Mouse (Mus musculus) small intestine, adult 2 months (tissue): ENCODE results near the gene Mroh2a. TPM values are rescaled to one million over a fixed set of nuclear protein-coding genes. Genes with fewer than 3 reads are reported as not detected.

Experiments used
- H3K27ac ChIP-seq: fragments of 200-500 bp; 2 replicates; pipeline ENCODE4 v1.5.1; 2012; ENCODE audit warnings: low read depth, low read length, control low read depth, inconsistent platforms; ENCODE audit not compliant: insufficient read depth
- H3K27me3 ChIP-seq: fragments of 200-500 bp; 2 replicates; pipeline ENCODE4 v1.6.1; 2012; ENCODE audit warnings: mild to moderate bottlenecking, moderate library complexity, low read length, inconsistent platforms; ENCODE audit not compliant: control insufficient read depth, insufficient read depth
- H3K36me3 ChIP-seq: fragments of 200-500 bp; 2 replicates; pipeline ENCODE4 v1.6.1; 2012; ENCODE audit warnings: mild to moderate bottlenecking, low read length, control low read depth, inconsistent platforms; ENCODE audit not compliant: control insufficient read depth, insufficient read depth
- H3K4me1 ChIP-seq: fragments of 200-500 bp; 2 replicates; pipeline ENCODE4 v1.6.1; 2012; ENCODE audit warnings: low read length, inconsistent platforms, mixed read lengths; ENCODE audit not compliant: control insufficient read depth, insufficient read depth, insufficient read length
- H3K4me3 ChIP-seq: fragments of 200-500 bp; 2 replicates; pipeline ENCODE4 v1.5.1; 2012; ENCODE audit warnings: low read depth, mild to moderate bottlenecking, control low read depth, inconsistent platforms, low read length, moderate library complexity
- CTCF ChIP-seq: fragments of 200-500 bp; IDR thresholded peaks from 2 replicates; pipeline ENCODE4 v1.5.1; 2012; ENCODE audit warnings: low read depth, mild to moderate bottlenecking, control low read depth, inconsistent platforms, low read length, moderate library complexity, mixed read lengths; ENCODE audit not compliant: insufficient replicate concordance, insufficient read length; ENCODE audit errors: extremely low read depth
- POLR2A ChIP-seq: fragments of 200-500 bp; IDR thresholded peaks from 2 replicates; pipeline ENCODE4 v1.6.1; 2012; ENCODE audit warnings: low read depth, mild to moderate bottlenecking, control low read depth, inconsistent platforms, low read length, moderate library complexity
- WGBS: fragments of 180-500 bp; shearing (Covaris S2); methylation state at CpG from one replicate; pipeline ENCODE4 v1.1.7; 2018; 5-methylcytosine and 5-hydroxymethylcytosine counted together
- polyA plus RNA-seq: library from polyadenylated mRNA; depleted of rRNA; stranded (reverse); fragments of >200 nt; gene quantifications from 2 replicates; pipeline ENCODE4 v1.2.3, GENCODE M21; 2012

The Mroh2a gene
- polyA plus RNA-seq, 1 experiment: 0.35 TPM

- Histone ChIP-seq H3K4me1 (no peaks in the 10 kb centered on the region), H3K36me3 (no peaks in the 10 kb centered on the region), H3K27ac (no peak overlapping the region), H3K27me3 (no peaks in the 10 kb centered on the region), H3K4me3 (no peak overlapping the region)
- TF ChIP-seq CTCF (no peak), POLR2A (no peak)
- WGBS: 61% methylated on average over 4 of the region's 4 CpGs
These were observed 72.1 kb downstream of the Mroh2a start for GRCm38 (mm10) chr1:88298686-88299528.

GRCm38 (mm10) chr1:88299529-88299945 is 72.8 kb downstream of the Mroh2a start:
- no peak for TF ChIP-seq CTCF
- no peak for TF ChIP-seq POLR2A
- Histone ChIP-seq H3K4me1 (no peaks in the 10 kb centered on the region), H3K4me3 (no peak overlapping the region), H3K27me3 (no peaks in the 10 kb centered on the region), H3K36me3 (no peaks in the 10 kb centered on the region), H3K27ac (no peak overlapping the region)
- WGBS: 77% methylated on average over 2 of the region's 2 CpGs

- no peaks in the 10 kb centered on the region for H3K4me1 ChIP-seq
- no peak overlapping the region for H3K4me3 ChIP-seq
- no peak overlapping the region for H3K27ac ChIP-seq
- H3K36me3 ChIP-seq: no peaks in the 10 kb centered on the region
- no peaks in the 10 kb centered on the region for H3K27me3 ChIP-seq
- TF ChIP-seq CTCF: no peak
- no peak for TF ChIP-seq POLR2A
- 43% methylated on average over 5 of the region's 5 CpGs for WGBS
These were observed 73.7 kb downstream of the Mroh2a start for GRCm38 (mm10) chr1:88300301-88301050.

- Histone ChIP-seq H3K27ac (no peak overlapping the region), H3K36me3 (no peaks in the 10 kb centered on the region), H3K4me1 (no peaks in the 10 kb centered on the region), H3K4me3 (no peak overlapping the region), H3K27me3 (no peaks in the 10 kb centered on the region)
- TF ChIP-seq CTCF (peak; percentile 70; the same call in 1 of the 2 replicates), POLR2A (no peak)
- 62% methylated on average over 9 of the region's 9 CpGs for WGBS
These were observed 74.6 kb downstream of the Mroh2a start for GRCm38 (mm10) chr1:88301121-88302014.

- 63% methylated on average over 14 of the region's 14 CpGs for WGBS
- Histone ChIP-seq H3K27me3 (no peaks in the 10 kb centered on the region), H3K4me3 (no peak overlapping the region), H3K27ac (no peak overlapping the region), H3K36me3 (no peaks in the 10 kb centered on the region), H3K4me1 (no peaks in the 10 kb centered on the region)
- TF ChIP-seq CTCF (no peak), POLR2A (no peak)
These were observed 75.4 kb downstream of the Mroh2a start for GRCm38 (mm10) chr1:88302057-88302740.

- H3K27ac ChIP-seq: no peak overlapping the region
These were observed 77.0 kb downstream of the Mroh2a start for GRCm38 (mm10) chr1:88303762-88304161.

More at GRCm38 (mm10) chr1:88303762-88304161, 77.0 kb downstream of the Mroh2a start:
- no peaks in the 10 kb centered on the region for H3K27me3 ChIP-seq
- H3K36me3 ChIP-seq: no peaks in the 10 kb centered on the region
- TF ChIP-seq POLR2A: no peak
- TF ChIP-seq CTCF: no peak
- no peaks in the 10 kb centered on the region for H3K4me1 ChIP-seq
- 64% methylated on average over 6 of the region's 6 CpGs for WGBS
- H3K4me3 ChIP-seq: no peak overlapping the region
